Mouse (Mus musculus): Measurements from ENCODE around the gene Wif1.

Wif1 gene

DNA sequence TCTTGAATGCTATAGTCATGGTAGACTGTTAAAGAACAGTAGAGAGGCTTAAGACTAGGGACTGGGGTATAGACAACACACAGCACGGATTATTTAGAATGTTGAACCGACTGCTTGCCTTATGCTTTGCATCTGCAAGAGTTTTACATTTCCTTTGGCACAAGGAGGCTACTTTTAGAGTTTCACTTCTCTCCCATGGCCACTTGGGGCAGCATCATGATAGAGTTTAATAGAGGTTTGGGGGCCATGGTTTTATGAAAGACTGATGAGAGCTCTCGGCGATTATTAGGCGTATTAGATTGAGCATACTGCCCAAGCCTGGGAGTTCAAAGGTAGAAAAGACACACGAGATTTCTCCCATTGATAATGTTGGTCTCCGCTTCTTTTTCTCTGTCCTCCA lies 37.0 kb downstream of the Wif1 start:
- no peak for DNase-seq (ENCODE audit: low spot score in 2 of 2)

GRCm38 (mm10) chr10:121080500-121080899 lies 46.7 kb downstream of the Wif1 start:
- DNase-seq (ENCODE audit: low spot score in 2 of 2), result no peak

- no peak for DNase-seq (ENCODE audit: low spot score in 2 of 2)
Observed at GRCm38 (mm10) chr10:121082881-121083280, 49.1 kb downstream of the Wif1 start.

DNA sequence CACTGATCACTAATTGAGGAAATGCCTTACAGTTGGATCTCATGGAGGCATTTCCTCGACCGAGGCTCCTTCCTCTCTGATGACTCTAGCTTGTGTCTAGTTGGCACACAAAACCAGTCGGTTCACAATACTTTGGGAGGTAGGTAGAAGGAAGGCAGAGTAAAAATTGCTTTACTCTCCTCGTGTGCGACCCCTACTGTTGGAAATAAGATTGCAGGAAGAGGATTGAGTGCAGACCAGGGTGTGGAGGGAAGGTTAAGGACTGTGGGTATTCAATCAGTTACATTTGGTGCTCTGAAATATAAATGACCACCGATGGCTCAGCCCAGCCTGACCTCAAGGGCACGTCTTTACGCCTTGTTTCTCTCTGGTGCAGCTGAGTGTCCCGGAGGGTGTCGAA lies 49.8 kb downstream of the Wif1 start:
- DNase-seq (ENCODE audit: low spot score in 2 of 2), result no peak

GRCm38 (mm10) chr10:121088679-121089078 lies 54.9 kb downstream of the Wif1 start:
- DNase-seq (ENCODE audit: low spot score in 2 of 2), result no peak

DNA sequence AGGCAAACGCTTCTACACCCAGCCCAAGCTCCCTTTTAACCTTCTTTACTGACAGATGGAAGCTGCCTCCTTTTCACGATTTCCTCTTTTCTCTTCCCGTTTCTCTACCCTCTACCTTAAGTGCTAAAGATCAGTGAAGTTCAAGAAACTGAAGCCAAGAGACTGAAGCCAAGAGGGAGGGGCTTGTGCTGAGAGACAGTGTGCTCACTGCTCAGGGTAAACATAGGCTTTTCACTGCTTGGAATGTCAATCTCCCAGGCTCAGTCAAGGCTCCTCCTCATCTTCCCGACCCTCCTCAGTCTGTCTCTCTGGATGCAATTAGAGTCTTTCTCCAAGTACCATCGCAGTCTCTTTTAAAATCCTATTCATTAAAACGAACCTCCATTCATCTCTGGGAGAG lies 55.6 kb downstream of the Wif1 start:
- DNase-seq (ENCODE audit: low spot score in 2 of 2), result no peak

DNA sequence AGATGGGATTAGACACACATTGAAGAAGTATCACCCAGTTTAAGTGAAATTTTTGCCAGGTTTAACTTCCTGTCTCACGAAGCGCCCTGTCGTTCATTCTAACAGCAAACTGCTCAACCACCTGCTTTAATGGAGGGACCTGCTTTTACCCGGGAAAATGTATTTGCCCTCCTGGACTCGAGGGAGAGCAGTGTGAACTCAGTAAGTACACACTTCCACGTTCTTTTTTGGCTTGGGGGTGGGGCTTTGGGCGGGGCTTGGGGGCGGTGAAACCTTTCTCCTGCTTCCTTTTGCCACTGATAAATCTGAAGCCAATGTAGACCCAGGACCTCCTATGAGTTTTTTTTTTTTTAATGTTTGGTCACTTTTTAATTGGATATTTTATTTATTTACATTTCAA lies 56.2 kb downstream of the Wif1 start:
- no peak for DNase-seq (ENCODE audit: low spot score in 2 of 2)

DNA sequence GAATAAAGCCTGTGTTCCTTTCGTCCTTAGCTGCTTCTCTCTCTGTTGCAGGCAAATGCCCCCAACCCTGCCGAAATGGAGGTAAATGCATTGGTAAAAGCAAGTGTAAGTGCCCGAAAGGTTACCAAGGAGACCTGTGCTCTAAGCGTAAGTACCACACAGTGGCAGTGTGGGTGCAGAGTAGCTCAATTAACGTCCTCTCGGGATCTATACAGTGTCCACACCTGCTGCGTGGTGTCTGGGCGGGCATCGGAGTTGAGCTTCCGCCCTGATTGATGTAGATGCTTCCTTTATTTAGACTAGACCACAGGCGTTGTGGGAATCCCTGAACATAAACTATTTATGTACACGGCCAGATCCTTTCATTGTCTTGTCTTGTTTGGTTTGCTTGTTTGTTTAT lies 62.2 kb downstream of the Wif1 start:
- DNase-seq (ENCODE audit: low spot score in 2 of 2), result no peak

DNA sequence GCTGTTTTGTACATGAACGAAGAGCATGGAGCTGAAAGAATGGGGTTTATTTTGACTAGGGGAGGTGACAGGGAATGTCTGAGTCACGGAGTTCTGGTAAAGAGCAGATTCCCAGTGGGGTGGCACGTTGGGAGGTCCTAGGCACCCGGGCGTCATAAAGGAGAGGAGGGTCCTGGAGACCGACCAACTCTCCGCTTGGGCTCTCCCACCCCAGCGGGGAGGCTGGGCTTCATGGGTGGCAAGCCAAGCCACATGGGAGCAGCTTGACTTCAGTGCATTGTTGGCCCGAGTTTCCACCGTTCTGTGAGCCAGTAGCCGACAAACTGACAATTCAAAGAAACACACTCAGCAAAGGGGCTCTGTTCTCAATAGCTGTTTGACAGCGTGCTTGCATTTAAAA lies 64.5 kb downstream of the Wif1 start:
- no peak for DNase-seq (ENCODE audit: low spot score in 2 of 2)

- DNase-seq (ENCODE audit: low spot score in 2 of 2), result no peak
Observed at GRCm38 (mm10) chr10:121099658-121100057, 65.9 kb downstream of the Wif1 start.

DNA sequence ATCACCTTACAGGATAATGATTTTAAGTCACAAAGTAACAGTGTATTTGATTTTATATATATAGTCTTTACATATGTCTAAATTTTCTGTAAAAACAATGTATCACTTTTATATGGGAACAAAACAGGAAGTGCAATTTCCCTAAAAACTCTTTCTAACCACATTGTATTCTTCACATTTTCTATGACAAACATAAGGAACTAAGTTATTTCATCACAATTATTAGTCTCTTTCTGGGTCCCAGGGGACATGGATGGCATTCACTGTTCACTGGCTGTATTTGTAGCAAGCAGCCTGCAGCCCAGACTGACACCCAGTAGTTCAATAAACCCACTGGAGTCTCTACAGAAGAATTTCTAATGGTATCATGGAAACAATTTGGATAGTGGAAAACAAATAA lies 82.4 kb downstream of the Wif1 start:
- no peak for DNase-seq (ENCODE audit: low spot score in 2 of 2)

- DNase-seq (ENCODE audit: low spot score in 2 of 2), result no peak
Observed at GRCm38 (mm10) chr10:121116636-121117035, 82.9 kb downstream of the Wif1 start.

GRCm38 (mm10) chr10:121120751-121121150 lies 87.0 kb downstream of the Wif1 start:
- no peak for DNase-seq (ENCODE audit: low spot score in 2 of 2)

- no peak for DNase-seq (ENCODE audit: low spot score in 2 of 2)
Observed at GRCm38 (mm10) chr10:121124481-121124880, 90.7 kb downstream of the Wif1 start.

- DNase-seq (ENCODE audit: low spot score in 2 of 2), result no peak
Observed at GRCm38 (mm10) chr10:121129000-121129925, 95.5 kb downstream of the Wif1 start.
